Mouse (Mus musculus) left cerebral cortex, postnatal 14 days (tissue): Measurements from ENCODE around the gene Lpar2. TPM values are rescaled to one million over a fixed set of nuclear protein-coding genes. Genes with fewer than 3 reads are reported as not detected.

Source experiments
- DNase-seq, 2 experiments: peaks; one replicate each; pipeline ENCODE4 v3.0.0; 2021 to 2022; ENCODE audit warnings: low spot score in 2 of 2, mixed read lengths in 1 of 2
- intact Hi-C: fragments of 180-260 bp; cut with DNase I; formaldehyde crosslinking; loops from one replicate; pipeline ENCODE4 v1.15.1; 2025
- total RNA-seq, 2 experiments: library from RNA; stranded (reverse); gene quantifications; 2 replicates each; pipeline ENCODE4 v1.2.3; 2021

The Lpar2 gene
- total RNA-seq, 2 experiments from 2014 or later = 0.59 to 0.76 TPM

- DNase-seq = no peak
- intact Hi-C loops = no loop called here
Observed at GRCm38 (mm10) chr8:69860807-69861206, 38.6 kb downstream of the Lpar2 start.

- no peak for DNase-seq
- intact Hi-C loops = no loop called here
Observed at GRCm38 (mm10) chr8:69861251-69861650, 39.0 kb downstream of the Lpar2 start.

- peak in 1 of 2 experiments; percentile 50 for DNase-seq
Observed at GRCm38 (mm10) chr8:69863387-69864020, 41.3 kb downstream of the Lpar2 start.

GRCm38 (mm10) chr8:69864180-69864579, 42.0 kb downstream of the Lpar2 start:
- no peak for DNase-seq
- intact Hi-C loops = no loop called here

More at GRCm38 (mm10) chr8:69863387-69864020, 41.3 kb downstream of the Lpar2 start:
- intact Hi-C loops = no loop called here

GRCm38 (mm10) chr8:69867696-69868326, 45.6 kb downstream of the Lpar2 start:
- intact Hi-C loops = no loop called here
- no peak for DNase-seq

- no peak for DNase-seq
- intact Hi-C loops = no loop called here
Observed at GRCm38 (mm10) chr8:69870003-69870765, 48.0 kb downstream of the Lpar2 start.

- DNase-seq = no peak
- intact Hi-C loops = no loop called here
Observed at GRCm38 (mm10) chr8:69870907-69871306, 48.7 kb downstream of the Lpar2 start.

- intact Hi-C loops = loop anchor here (2.0 kb wide), 1 partner anchor 17 kb away; no protein-coding TSS in a partner anchor
- DNase-seq = peak; percentile 79 to 80
Observed at GRCm38 (mm10) chr8:69874155-69874554, 51.9 kb downstream of the Lpar2 start.

GRCm38 (mm10) chr8:69874654-69875053, 52.4 kb downstream of the Lpar2 start:
- intact Hi-C loops = loop anchor here (2.0 kb wide), 1 partner anchor 16 kb away; no protein-coding TSS in a partner anchor
- no peak for DNase-seq

- intact Hi-C loops = no loop called here
- DNase-seq = no peak
Observed at GRCm38 (mm10) chr8:69876097-69876496, 53.9 kb downstream of the Lpar2 start.

GRCm38 (mm10) chr8:69876967-69877366, 54.7 kb downstream of the Lpar2 start:
- intact Hi-C loops = no loop called here
- no peak for DNase-seq

- intact Hi-C loops = no loop called here
- DNase-seq = no peak
Observed at GRCm38 (mm10) chr8:69877396-69877795, 55.2 kb downstream of the Lpar2 start.

GRCm38 (mm10) chr8:69877992-69878391, 55.8 kb downstream of the Lpar2 start:
- intact Hi-C loops = no loop called here

GRCm38 (mm10) chr8:69879678-69880077, 57.4 kb downstream of the Lpar2 start:
- intact Hi-C loops = no loop called here
- no peak for DNase-seq

More at GRCm38 (mm10) chr8:69877992-69878391, 55.8 kb downstream of the Lpar2 start:
- no peak for DNase-seq

Other genes with a start within 250 kb of the Lpar2 start
- 10 to 100 TPM; 14.0 to 14.3 TPM for gene Zfp868, start 196.9 kb upstream of the Lpar2 start, total RNA-seq
- gene Zfp964, start 167.9 kb upstream of the Lpar2 start, total RNA-seq = 1 to 10 TPM; 2.1 to 3.2 TPM
- 10 to 100 TPM; 15.8 to 16.0 TPM for gene Zfp869, start 111.7 kb upstream of the Lpar2 start, total RNA-seq
- 1 to 10 TPM; 4.0 to 5.1 TPM for gene Zfp963, start 72.5 kb upstream of the Lpar2 start, total RNA-seq
- gene Gm20422, start 47.5 kb upstream of the Lpar2 start, total RNA-seq = 1 to 10 TPM in 1 of 2 experiments, not detected in 1; 1.5 TPM
- 10 to 100 TPM; 42.9 to 44.0 TPM for gene Atp13a1, start 31.3 kb upstream of the Lpar2 start, total RNA-seq
- gene Zfp866, start 31.3 kb upstream of the Lpar2 start, total RNA-seq = 10 to 100 TPM; 27.9 to 28.9 TPM
- 10 to 100 TPM; 15.8 to 17.5 TPM for gene Gmip, start 13.8 kb upstream of the Lpar2 start, total RNA-seq
- gene Pbx4, start 10.1 kb downstream of the Lpar2 start, total RNA-seq = 10 to 100 TPM; 23.0 to 27.4 TPM
- 1 to 10 TPM; 1.9 to 2.2 TPM for gene Cilp2, start 65.3 kb downstream of the Lpar2 start, total RNA-seq
- gene Tssk6, start 79.8 kb downstream of the Lpar2 start, total RNA-seq = under 1 TPM in 1 of 2 experiments, not detected in 1; 0.34 TPM
- 100 to 1,000 TPM; 126 to 135 TPM for gene Ndufa13, start 80.1 kb downstream of the Lpar2 start, total RNA-seq
- gene Yjefn3, start 80.3 kb downstream of the Lpar2 start, total RNA-seq = 10 to 100 TPM; 23.4 to 29.8 TPM
- gene Gatad2a, start 174.0 kb downstream of the Lpar2 start, total RNA-seq = 10 to 100 TPM; 23.1 to 25.2 TPM
- 10 to 100 TPM; 82.8 to 83.3 TPM for gene Mau2, start 220.3 kb downstream of the Lpar2 start, total RNA-seq
- gene Sugp1, start 220.4 kb downstream of the Lpar2 start, total RNA-seq = 10 to 100 TPM; 47.7 to 52.0 TPM